9 mouse cellular contexts compared by ENCODE assay signal in genomic region chr6:23249616-23250287, GRCm38 (mm10). TPM values are rescaled to one million over a fixed set of nuclear protein-coding genes. Genes with fewer than 3 reads are reported as not detected.
DNase-seq lines count a peak whose midpoint lies in the region; ATAC-seq and TF ChIP-seq lines count a peak whose summit lies in the region.
"Had no signal": no experiment of that assay in that cellular context is flagged by ENCODE, and none has a peak within 500 bp of the region (broad histone marks: within the 10 kb centered on the region; RNA-seq: fewer than 3 reads in every experiment).

No protein-coding gene starts in this region.

- H3K9ac ChIP-seq in lung, embryonic 16.5 days (ENCODE audit: low read length): no peak overlapping the region
- H3K9ac ChIP-seq in forebrain, embryonic 12.5 days: peak overlapping the region; percentile 76
- no peak overlapping the region for H3K9ac ChIP-seq in limb, embryonic 15.5 days
- H3K9ac ChIP-seq in stomach, postnatal 0 days (ENCODE audit: low read length): no peak overlapping the region

- no peaks in the 10 kb centered on the region for H3K9me3 ChIP-seq in lung, embryonic 16.5 days (ENCODE audit: control insufficient read depth, low read length)
- H3K9me3 ChIP-seq in forebrain, embryonic 12.5 days: no peaks in the 10 kb centered on the region
- H3K9me3 ChIP-seq in limb, embryonic 15.5 days: no peaks in the 10 kb centered on the region
- no peaks in the 10 kb centered on the region for H3K9me3 ChIP-seq in stomach, postnatal 0 days (ENCODE audit: control insufficient read depth, low read length)

- peaks cover 84% of the 10 kb centered on the region for H3K27me3 ChIP-seq in lung, embryonic 16.5 days (ENCODE audit: control insufficient read depth, insufficient read depth, low read depth, low read length)
- H3K27me3 ChIP-seq in forebrain, embryonic 12.5 days: peaks cover 57% of the 10 kb centered on the region
- peaks cover 83% of the 10 kb centered on the region for H3K27me3 ChIP-seq in limb, embryonic 15.5 days
- H3K27me3 ChIP-seq in stomach, postnatal 0 days (ENCODE audit: control insufficient read depth, insufficient read depth, low read length): peaks cover 31% of the 10 kb centered on the region

- no peak overlapping the region for H3K27ac ChIP-seq in lung, embryonic 16.5 days (ENCODE audit: low read length)
- H3K27ac ChIP-seq in forebrain, embryonic 12.5 days: peak overlapping the region; percentile 87
- H3K27ac ChIP-seq in limb, embryonic 15.5 days: no peak overlapping the region
- no peak overlapping the region for H3K27ac ChIP-seq in stomach, postnatal 0 days (replicated peaks)

- DNase-seq in lung, postnatal 36 days: no peak
- peak; percentile 46 for DNase-seq in stomach, postnatal 0 days (ENCODE audit: low spot score)
- no peak for DNase-seq in spleen, postnatal 14 days (ENCODE audit: low spot score in 2 of 2)
- DNase-seq in gastrocnemius, adult 18-20 months (ENCODE audit: low spot score): no peak

- TF ChIP-seq CTCF in stomach, postnatal 0 days (IDR thresholded peaks at IDR 0.05; ENCODE audit: low read depth): peak; percentile 54; the same call in 1 of the 2 replicates

- peaks cover 7% of the 10 kb centered on the region; the same call in 1 of the 2 replicates for H3K4me1 ChIP-seq in lung, embryonic 16.5 days (replicated peaks; ENCODE audit: control insufficient read depth, insufficient read depth, low read length)
- H3K4me1 ChIP-seq in forebrain, embryonic 12.5 days: peaks cover 34% of the 10 kb centered on the region
- H3K4me1 ChIP-seq in limb, embryonic 15.5 days: peaks cover 40% of the 10 kb centered on the region
- H3K4me1 ChIP-seq in stomach, postnatal 0 days (replicated peaks; ENCODE audit: control insufficient read depth, insufficient read depth): no peaks in the 10 kb centered on the region

- under 1% methylated on average over 29 of the region's 29 CpGs for WGBS in lung, embryonic 16.5 days
- WGBS in forebrain, embryonic 12.5 days: under 1% methylated on average over 29 of the region's 29 CpGs
- 3% methylated on average over 29 of the region's 29 CpGs for WGBS in limb, embryonic 15.5 days
- WGBS in stomach, postnatal 0 days: 4% methylated on average over 29 of the region's 29 CpGs

- peak overlapping the region; percentile 50 for H3K4me3 ChIP-seq in lung, embryonic 16.5 days (ENCODE audit: low read length)
- H3K4me3 ChIP-seq in forebrain, embryonic 12.5 days (replicated peaks): peak overlapping the region; percentile 62
- H3K4me3 ChIP-seq in limb, embryonic 15.5 days: peak overlapping the region; percentile 41
- peak overlapping the region; percentile 30 for H3K4me3 ChIP-seq in stomach, postnatal 0 days (ENCODE audit: low read depth, low read length)

- no peak for TF ChIP-seq EP300 in stomach, postnatal 0 days (optimal IDR thresholded peaks at IDR 0.05)

- peak overlapping the region; percentile 80 for H3K4me2 ChIP-seq in lung, embryonic 16.5 days (ENCODE audit: low read depth, low read length)
- H3K4me2 ChIP-seq in forebrain, embryonic 12.5 days: peak overlapping the region; percentile 74
- peak overlapping the region; percentile 78 for H3K4me2 ChIP-seq in limb, embryonic 15.5 days
- H3K4me2 ChIP-seq in stomach, postnatal 0 days (replicated peaks; ENCODE audit: low read depth): peak overlapping the region; percentile 47

- no peaks in the 10 kb centered on the region for H3K36me3 ChIP-seq in lung, embryonic 16.5 days (ENCODE audit: control insufficient read depth, insufficient read depth, low read length)
- no peaks in the 10 kb centered on the region for H3K36me3 ChIP-seq in forebrain, embryonic 12.5 days (replicated peaks)
- H3K36me3 ChIP-seq in limb, embryonic 15.5 days: no peaks in the 10 kb centered on the region
- H3K36me3 ChIP-seq in stomach, postnatal 0 days (ENCODE audit: control insufficient read depth, insufficient read depth, low read length): no peaks in the 10 kb centered on the region

- ATAC-seq in lung, embryonic 16.5 days (ENCODE audit: low read depth): peak; percentile 44
- peak; percentile 25; the same call in 1 of the 2 replicates for ATAC-seq in forebrain, embryonic 12.5 days (ENCODE audit: low FRiP score)
- ATAC-seq in limb, embryonic 15.5 days (ENCODE audit: insufficient number of reproducible peaks, low FRiP score, low TSS enrichment, low read depth): no peak
- ATAC-seq in stomach, postnatal 0 days (ENCODE audit: low FRiP score, low TSS enrichment): peak; percentile 36; the same call in 1 of the 2 replicates

RNA-seq across cellular contexts. Expression of gene Fezf1, which starts 1.6 kb away (rescaled TPM):
- polyA plus RNA-seq in lung, embryonic 16.5 days (2015; fragmentation: Nextera tagmentation; extraction: Ambion mirVana): not detected in 2 replicates
- 33.4 and 36.1 TPM in 2 replicates for polyA plus RNA-seq in forebrain, embryonic 12.5 days (2016; fragmentation: Nextera tagmentation; extraction: Ambion mirVana)
- not detected in 2 replicates for polyA plus RNA-seq in limb, embryonic 15.5 days (2015; fragmentation: Nextera tagmentation; extraction: Ambion mirVana)
- not detected in 2 replicates for polyA plus RNA-seq in stomach, postnatal 0 days (2015; fragmentation: Nextera tagmentation; extraction: Ambion mirVana)
- not detected for total RNA-seq in gastrocnemius, adult 18-20 months (2021)
- total RNA-seq: layer of hippocampus, postnatal 10 days had no signal
- polyA plus RNA-seq: spleen, adult 2 months had no signal

Comparison
In these comparisons a context has a peak if more than half of its experiments do, and no peak if none do; other contexts are left out.
1. RNA of gene Fezf1, which starts 1.6 kb away (polyA plus RNA-seq): 33.4 to 36.1 TPM in forebrain, embryonic 12.5 days; not detected in lung, embryonic 16.5 days, not detected in limb, embryonic 15.5 days and not detected in stomach, postnatal 0 days; every median in the first group is over 10 times any median in the second.
2. Peak in every context shown above with its lines, with median percentiles within 50 percentile points of each other: H3K4me2 ChIP-seq and H3K4me3 ChIP-seq.